Comparison of ENCODE assay signal across 23 mouse cellular contexts in genomic region chr7:139125881-139126280, GRCm38 (mm10). TPM values are rescaled to one million over a fixed set of nuclear protein-coding genes. Genes with fewer than 3 reads are reported as not detected.
DNase-seq lines count a peak whose midpoint lies in the region; ATAC-seq lines count a peak whose summit lies in the region.
"Had no signal": no experiment of that assay in that cellular context is flagged by ENCODE, and none has a peak within 500 bp of the region (broad histone marks: within the 10 kb centered on the region; RNA-seq: fewer than 3 reads in every experiment).

No protein-coding gene starts in this region.

- no peaks in the 10 kb centered on the region for H3K9me3 ChIP-seq in hindbrain, embryonic 10.5 days
- H3K9me3 ChIP-seq: embryonic facial prominence, embryonic 13.5 days; forebrain, embryonic 10.5 days; forebrain, embryonic 13.5 days; hindbrain, embryonic 13.5 days; intestine, embryonic 15.5 days had no signal

- peaks cover 15% of the 10 kb centered on the region for H3K27me3 ChIP-seq in hindbrain, embryonic 10.5 days (ENCODE audit: insufficient read depth, poor library complexity, severe bottlenecking)
- H3K27me3 ChIP-seq: embryonic facial prominence, embryonic 13.5 days; intestine, embryonic 15.5 days had no signal

- H3K27ac ChIP-seq in hindbrain, embryonic 10.5 days = no peak overlapping the region
- H3K27ac ChIP-seq: embryonic facial prominence, embryonic 13.5 days; forebrain, embryonic 10.5 days; forebrain, embryonic 13.5 days; hindbrain, embryonic 13.5 days; intestine, embryonic 15.5 days had no signal

- H3K4me1 ChIP-seq in hindbrain, embryonic 10.5 days (replicated peaks) = peaks cover 21% of the 10 kb centered on the region

- H3K4me3 ChIP-seq in hindbrain, embryonic 10.5 days = no peak overlapping the region
- H3K4me3 ChIP-seq: embryonic facial prominence, embryonic 13.5 days; forebrain, embryonic 10.5 days; forebrain, embryonic 13.5 days; hindbrain, embryonic 13.5 days; intestine, embryonic 15.5 days had no signal

- WGBS in hindbrain, embryonic 10.5 days = 85% methylated on average over 4 of the region's 4 CpGs

- peak; percentile 58 for ATAC-seq in granulocyte monocyte progenitor cell, adult 5-6 weeks (replicated peaks; ENCODE audit: poor library complexity, severe bottlenecking)
- ATAC-seq in megakaryocyte, adult 5-6 weeks (ENCODE audit: poor library complexity, severe bottlenecking) = peak; percentile 78
- ATAC-seq: CD4-positive, CD25-positive, alpha-beta regulatory T cell, adult 4 months; forebrain, embryonic 13.5 days; hindbrain, embryonic 16.5 days; intestine, embryonic 15.5 days had no signal

- no peaks in the 10 kb centered on the region for H3K36me3 ChIP-seq in hindbrain, embryonic 10.5 days
- H3K36me3 ChIP-seq: embryonic facial prominence, embryonic 13.5 days; forebrain, embryonic 10.5 days; hindbrain, embryonic 13.5 days; intestine, embryonic 15.5 days had no signal

- DNase-seq in 3T3-L1 (ENCODE audit: low read depth, low spot score) = peak; percentile 28
- no peak for DNase-seq in hindbrain, embryonic 10.5 days (ENCODE audit: low spot score)
- DNase-seq in kidney, postnatal 4 days = no peak
- DNase-seq in cerebellum, adult 8-10 months = no peak
- DNase-seq: adrenal gland, adult 2 months; adrenal gland, postnatal 14 days; cerebellum, adult 11-12 months; cerebellum, adult 9-10 months; gastrocnemius, postnatal 10 days; gastrocnemius, postnatal 36 days; heart, adult 11 months had no signal

RNA-seq across cellular contexts. Expression of gene Dpysl4, which starts 40.1 kb away (rescaled TPM):
- total RNA-seq in granulocyte monocyte progenitor cell, adult 5-6 weeks (2014; fragmentation: Nextera tagmentation) = not detected in 2 replicates
- total RNA-seq in granulocyte monocyte progenitor cell, adult 5-6 weeks (2017) = not detected in 2 replicates
- not detected in 2 replicates for total RNA-seq in megakaryocyte, adult 5-6 weeks (2015)
- total RNA-seq in megakaryocyte, adult 5-6 weeks (2017) = not detected in 2 replicates
- 122 and 257 TPM in 2 replicates for polyA plus RNA-seq in hindbrain, embryonic 10.5 days (2016; fragmentation: Nextera tagmentation; extraction: Ambion mirVana)
- total RNA-seq: hematopoietic stem cell, adult 5-6 weeks; MEL had no signal
- polyA plus RNA-seq: C2C12; CD4-positive, CD25-positive, alpha-beta regulatory T cell, adult 4 months had no signal
